Comparison of ENCODE assay signal across 23 mouse cellular contexts in the genomic region with DNA sequence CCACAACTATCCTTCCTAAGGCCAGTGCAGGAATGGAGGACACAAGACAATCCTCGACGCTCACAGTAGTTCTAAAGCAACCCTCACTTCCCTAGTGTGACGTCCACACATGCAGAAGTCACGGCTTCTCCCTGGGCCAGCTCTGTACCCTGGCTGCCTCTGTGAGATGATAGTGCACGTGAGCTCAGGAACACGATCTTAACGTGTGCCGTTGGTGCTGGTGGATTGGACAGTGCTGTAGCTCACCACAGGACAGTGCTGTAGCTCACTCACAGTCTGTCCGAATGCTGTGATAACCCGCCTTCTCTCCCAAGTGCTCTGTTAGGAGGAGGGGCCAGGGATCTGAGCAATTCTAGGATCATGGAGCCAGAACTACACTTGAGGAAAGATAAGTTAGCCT. TPM values are rescaled to one million over a fixed set of nuclear protein-coding genes. Genes with fewer than 3 reads are reported as not detected.
DNase-seq lines count a peak whose midpoint lies in the region; ATAC-seq and TF ChIP-seq lines count a peak whose summit lies in the region.
"Had no signal": no experiment of that assay in that cellular context is flagged by ENCODE, and none has a peak within 500 bp of the region (broad histone marks: within the 10 kb centered on the region; RNA-seq: fewer than 3 reads in every experiment).

No protein-coding gene starts in this region.

- H3K9ac ChIP-seq in heart, embryonic 12.5 days, result peak overlapping the region; percentile 24; the same call in 1 of the 2 replicates
- H3K9ac ChIP-seq in heart, adult 2 months (ENCODE audit: low read depth, low read length), result no peak overlapping the region
- peak overlapping the region; percentile 52 for H3K9ac ChIP-seq in heart, embryonic 16.5 days (ENCODE audit: low read length)
- no peak overlapping the region for H3K9ac ChIP-seq in liver, embryonic 16.5 days (ENCODE audit: low read depth, low read length)
- H3K9ac ChIP-seq in liver, embryonic 12.5 days, result no peak overlapping the region
- H3K9ac ChIP-seq: embryonic facial prominence, embryonic 13.5 days; forebrain, embryonic 12.5 days; hindbrain, embryonic 14.5 days; intestine, embryonic 15.5 days had no signal

- H3K27me3 ChIP-seq in heart, embryonic 12.5 days (replicated peaks), result no peaks in the 10 kb centered on the region
- H3K27me3 ChIP-seq in heart, adult 2 months (ENCODE audit: control insufficient read depth, insufficient read depth, low read length), result no peaks in the 10 kb centered on the region
- H3K27me3 ChIP-seq in heart, embryonic 16.5 days (ENCODE audit: control insufficient read depth, insufficient read depth, low read length), result no peaks in the 10 kb centered on the region
- H3K27me3 ChIP-seq in liver, embryonic 16.5 days (ENCODE audit: control insufficient read depth, insufficient read depth, low read depth, low read length), result no peaks in the 10 kb centered on the region
- no peaks in the 10 kb centered on the region for H3K27me3 ChIP-seq in liver, embryonic 12.5 days (replicated peaks)
- H3K27me3 ChIP-seq: embryonic facial prominence, embryonic 13.5 days; forebrain, embryonic 12.5 days; intestine, embryonic 15.5 days had no signal

- H3K4me2 ChIP-seq in heart, embryonic 12.5 days, result no peak overlapping the region
- no peak overlapping the region for H3K4me2 ChIP-seq in heart, embryonic 16.5 days (ENCODE audit: low read depth, low read length)
- no peak overlapping the region for H3K4me2 ChIP-seq in liver, embryonic 16.5 days (ENCODE audit: low read depth, low read length)
- no peak overlapping the region for H3K4me2 ChIP-seq in liver, embryonic 12.5 days
- H3K4me2 ChIP-seq: embryonic facial prominence, embryonic 13.5 days; forebrain, embryonic 12.5 days; hindbrain, embryonic 14.5 days; intestine, embryonic 15.5 days had no signal

- 0 out of 2 replicates have a peak, but pooled peaks have one; percentile 47 for ATAC-seq in heart, embryonic 12.5 days (ENCODE audit: insufficient number of reproducible peaks, low FRiP score)
- ATAC-seq in heart, embryonic 16.5 days (replicated peaks; ENCODE audit: extremely low read depth, insufficient read depth, low FRiP score), result peak; percentile 46
- no peak for ATAC-seq in liver, embryonic 16.5 days (ENCODE audit: low read depth)
- no peak for ATAC-seq in liver, embryonic 12.5 days
- ATAC-seq: CD4-positive, CD25-positive, alpha-beta regulatory T cell, adult 4 months; forebrain, embryonic 16.5 days; intestine, embryonic 15.5 days had no signal

- peaks cover 8% of the 10 kb centered on the region; the same call in 1 of the 2 replicates for H3K36me3 ChIP-seq in heart, embryonic 12.5 days
- H3K36me3 ChIP-seq in heart, adult 2 months (ENCODE audit: control insufficient read depth, insufficient read depth, low read length), result peaks cover 5% of the 10 kb centered on the region
- no peaks in the 10 kb centered on the region for H3K36me3 ChIP-seq in heart, embryonic 16.5 days (ENCODE audit: control insufficient read depth, insufficient read depth)
- no peaks in the 10 kb centered on the region for H3K36me3 ChIP-seq in liver, embryonic 16.5 days (ENCODE audit: control insufficient read depth, insufficient read depth)
- no peaks in the 10 kb centered on the region for H3K36me3 ChIP-seq in liver, embryonic 12.5 days
- H3K36me3 ChIP-seq: forebrain, embryonic 12.5 days; G1E; hindbrain, embryonic 10.5 days; intestine, embryonic 15.5 days had no signal

- TF ChIP-seq EP300 in heart, adult 2 months (IDR thresholded peaks at IDR 0.05; ENCODE audit: insufficient read depth, low read depth, low read length), result no peak

- no peaks in the 10 kb centered on the region for H3K9me3 ChIP-seq in heart, embryonic 12.5 days (replicated peaks)
- no peaks in the 10 kb centered on the region for H3K9me3 ChIP-seq in heart, embryonic 16.5 days (replicated peaks; ENCODE audit: control insufficient read depth, low read length)
- H3K9me3 ChIP-seq in liver, embryonic 16.5 days (replicated peaks; ENCODE audit: control insufficient read depth, low read length), result no peaks in the 10 kb centered on the region
- H3K9me3 ChIP-seq in liver, embryonic 12.5 days (replicated peaks), result no peaks in the 10 kb centered on the region
- H3K9me3 ChIP-seq: embryonic facial prominence, embryonic 13.5 days; forebrain, embryonic 12.5 days; hindbrain, embryonic 10.5 days; intestine, embryonic 15.5 days had no signal

- no peak overlapping the region for H3K4me3 ChIP-seq in heart, embryonic 12.5 days
- no peak overlapping the region for H3K4me3 ChIP-seq in heart, adult 2 months
- no peak overlapping the region for H3K4me3 ChIP-seq in heart, embryonic 16.5 days (ENCODE audit: low read length)
- H3K4me3 ChIP-seq in liver, embryonic 16.5 days (ENCODE audit: low read depth, low read length), result no peak overlapping the region
- no peak overlapping the region for H3K4me3 ChIP-seq in liver, embryonic 12.5 days
- H3K4me3 ChIP-seq: embryonic facial prominence, embryonic 13.5 days; forebrain, embryonic 12.5 days; hindbrain, embryonic 10.5 days; intestine, embryonic 15.5 days had no signal

- H3K4me1 ChIP-seq in heart, embryonic 12.5 days (replicated peaks), result peaks cover 97% of the 10 kb centered on the region
- peaks cover 36% of the 10 kb centered on the region for H3K4me1 ChIP-seq in heart, adult 2 months (ENCODE audit: control insufficient read depth, insufficient read depth, low read length)
- peaks cover 85% of the 10 kb centered on the region for H3K4me1 ChIP-seq in heart, embryonic 16.5 days (ENCODE audit: control insufficient read depth, insufficient read depth, low read length)
- peaks cover 9% of the 10 kb centered on the region for H3K4me1 ChIP-seq in liver, embryonic 16.5 days (ENCODE audit: control insufficient read depth, low read depth, low read length)
- H3K4me1 ChIP-seq in liver, embryonic 12.5 days, result peaks cover 20% of the 10 kb centered on the region

- DNase-seq in adrenal gland, postnatal 14 days, result peak; percentile 2
- no peak for DNase-seq in adrenal gland, postnatal 25 days
- no peak for DNase-seq in heart, adult 2 months
- DNase-seq in heart, postnatal 10 days, result no peak
- DNase-seq: adrenal gland, postnatal 10 days; B cell, adult 2 months; cerebellum, adult 18-20 months; cerebellum, adult 9-11 months; cerebellum, postnatal 36 days; gastrocnemius, postnatal 10 days; kidney, adult 18-20 months had no signal

- no peak for TF ChIP-seq POLR2A in heart, adult 2 months (IDR thresholded peaks at IDR 0.05; ENCODE audit: insufficient read depth, low read depth, low read length)

- peaks cover 11% of the 10 kb centered on the region for H3K79me2 ChIP-seq in heart, adult 2 months (replicated peaks; ENCODE audit: control insufficient read depth, insufficient read depth, low read length)

- H3K27ac ChIP-seq in heart, embryonic 12.5 days (ENCODE audit: poor library complexity, severe bottlenecking), result peak overlapping the region; percentile 98
- H3K27ac ChIP-seq in heart, adult 2 months, result no peak overlapping the region
- H3K27ac ChIP-seq in heart, embryonic 16.5 days (ENCODE audit: low read length), result peak overlapping the region; percentile 94
- H3K27ac ChIP-seq in liver, embryonic 16.5 days (ENCODE audit: low read length), result peak overlapping the region; percentile 37; the same call in 1 of the 2 replicates
- H3K27ac ChIP-seq in liver, embryonic 12.5 days, result no peak overlapping the region
- H3K27ac ChIP-seq: embryonic facial prominence, embryonic 13.5 days; forebrain, embryonic 12.5 days; hindbrain, embryonic 10.5 days; hindbrain, embryonic 14.5 days; intestine, embryonic 15.5 days had no signal

- intact Hi-C loops in heart, adult 2 months (cut with DNase I), result loop anchor here (10.0 kb wide), 1 partner anchor 514 kb away; no protein-coding TSS in a partner anchor
- intact Hi-C loops in heart, postnatal 10 days (cut with DNase I), result no loop called here

- WGBS in heart, embryonic 12.5 days, result 36% methylated on average over 10 of the region's 10 CpGs
- 48% methylated on average over 10 of the region's 10 CpGs for whole genome bisulfite sequencing in heart, adult 2 months
- 33% methylated on average over 10 of the region's 10 CpGs for WGBS in heart, embryonic 16.5 days
- 48% methylated on average over 10 of the region's 10 CpGs for WGBS in liver, embryonic 16.5 days (ENCODE audit: insufficient replicate concordance)
- WGBS in liver, embryonic 12.5 days (ENCODE audit: insufficient replicate concordance), result 62% methylated on average over 10 of the region's 10 CpGs

- no peak for TF ChIP-seq CTCF in heart, adult 2 months (IDR thresholded peaks at IDR 0.05)

RNA-seq across cellular contexts. Expression of a gene that starts 12.1 kb away (rescaled TPM):
- total RNA-seq in adrenal gland, postnatal 14 days (2021), result 76.6 and 87.4 TPM in 2 replicates
- total RNA-seq in adrenal gland, postnatal 25 days (2021), result 105 and 107 TPM in 2 replicates
- polyA plus RNA-seq in heart, embryonic 12.5 days (2016; fragmentation: Nextera tagmentation; extraction: Ambion mirVana), result 8.8 and 10.6 TPM in 2 replicates
- total RNA-seq in heart, adult 2 months (2021), result 10 to 100 TPM; 56.9 to 58.2 TPM
- 18.1 and 36.4 TPM in 2 replicates for polyA plus RNA-seq in heart, adult 2 months (2012; rRNA removed)
- 7.3 TPM in 2 replicates for polyA plus RNA-seq in heart, embryonic 16.5 days (2015; fragmentation: Nextera tagmentation; extraction: Ambion mirVana)
- 10 to 100 TPM; 75.4 to 82.3 TPM for total RNA-seq in heart, postnatal 10 days (2021)
- polyA plus RNA-seq in liver, embryonic 16.5 days (2015; fragmentation: Nextera tagmentation; extraction: Ambion mirVana), result 1.1 and 1.6 TPM in 2 replicates
- polyA plus RNA-seq in liver, embryonic 12.5 days (2016; fragmentation: Nextera tagmentation; extraction: Ambion mirVana), result 0.94 and 1.2 TPM in 2 replicates
- polyA plus RNA-seq: G1E had no signal

Comparison
In these comparisons a context has a peak if more than half of its experiments do, and no peak if none do; other contexts are left out.
1. H3K27ac ChIP-seq: peak in heart, embryonic 12.5 days (single experiment), heart, embryonic 16.5 days (single experiment) and liver, embryonic 16.5 days (single experiment); none in heart, adult 2 months (single experiment) and liver, embryonic 12.5 days (single experiment).
2. H3K9ac ChIP-seq: peak in heart, embryonic 12.5 days (single experiment) and heart, embryonic 16.5 days (single experiment); none in heart, adult 2 months (single experiment), liver, embryonic 16.5 days (single experiment) and liver, embryonic 12.5 days (single experiment).
3. ATAC-seq: peak in heart, embryonic 12.5 days (single experiment) and heart, embryonic 16.5 days (single experiment); none in liver, embryonic 16.5 days (single experiment) and liver, embryonic 12.5 days (single experiment).